8 mouse cellular contexts compared by ENCODE assay signal in genomic region chrX:160116658-160117057, GRCm38 (mm10). TPM values are rescaled to one million over a fixed set of nuclear protein-coding genes. Genes with fewer than 3 reads are reported as not detected.
DNase-seq lines count a peak whose midpoint lies in the region; ATAC-seq and TF ChIP-seq lines count a peak whose summit lies in the region.

No protein-coding gene starts in this region.

- no peak overlapping the region for H3K27ac ChIP-seq in cortical plate, adult 2 months (ENCODE audit: insufficient read depth, low read length)
- H3K27ac ChIP-seq in neural tube, embryonic 15.5 days (replicated peaks), result no peak overlapping the region

- H3K4me1 ChIP-seq in cortical plate, adult 2 months (ENCODE audit: control insufficient read depth, insufficient read depth, low read length), result no peaks in the 10 kb centered on the region
- H3K4me1 ChIP-seq in lung, adult 2 months (ENCODE audit: control insufficient read depth, insufficient read depth, low read length), result no peaks in the 10 kb centered on the region
- no peaks in the 10 kb centered on the region for H3K4me1 ChIP-seq in neural tube, embryonic 15.5 days

- no peak overlapping the region for H3K4me2 ChIP-seq in neural tube, embryonic 15.5 days

- no peak overlapping the region for H3K4me3 ChIP-seq in cortical plate, adult 2 months (ENCODE audit: insufficient read depth, low read length)
- H3K4me3 ChIP-seq in lung, adult 2 months (replicated peaks; ENCODE audit: extremely low read depth, low read depth, low read length), result no peak overlapping the region
- H3K4me3 ChIP-seq in neural tube, embryonic 15.5 days (replicated peaks), result no peak overlapping the region

- in situ Hi-C loops in Patski (cut with MboI; ENCODE audit: low pct_unique_long_range_greater_than_20kb), result loop anchor here (5.0 to 10.0 kb wide), 2 partner anchors 134 to 492 kb away; partner anchors contain the start of gene Sh3kbp1

- peak; percentile 78 for ATAC-seq in Patski
- peak; percentile 70; the same call in 1 of the 2 replicates for ATAC-seq in neural tube, embryonic 15.5 days (ENCODE audit: low FRiP score)

- 75% methylated on average over 3 of the region's 3 CpGs for WGBS in lung, adult 2 months
- 88% methylated on average over 3 of the region's 3 CpGs for WGBS in neural tube, embryonic 15.5 days

- H3K9me3 ChIP-seq in neural tube, embryonic 15.5 days (replicated peaks), result no peaks in the 10 kb centered on the region

- CTCF ChIA-PET in Patski (lab: Charles Lee), result interaction anchor here (1.1 to 1.9 kb wide), 4 partner anchors 13 to 143 kb away, joined by 3 to 6 read pairs (median 3); no protein-coding TSS in a partner anchor

- intact Hi-C loops in heart, postnatal 14 days (cut with DNase I), result loop anchor here (2.0 to 10.0 kb wide), 4 partner anchors 128 to 582 kb away; partner anchors contain the start of genes Map3k15 and Sh3kbp1

- H3K9ac ChIP-seq in neural tube, embryonic 15.5 days (replicated peaks), result no peak overlapping the region

- no peak for TF ChIP-seq POLR2A in cortical plate, adult 2 months (IDR thresholded peaks at IDR 0.05; ENCODE audit: extremely low read depth, insufficient read depth, low read length)
- TF ChIP-seq POLR2A in lung, adult 2 months (IDR thresholded peaks at IDR 0.05; ENCODE audit: borderline replicate concordance, extremely low read depth, low read depth, low read length), result no peak

- peak; percentile 74 for TF ChIP-seq CTCF in Patski (IDR thresholded peaks at IDR 0.05)
- TF ChIP-seq CTCF in cortical plate, adult 2 months (IDR thresholded peaks at IDR 0.05; ENCODE audit: extremely low read depth, insufficient read depth, low read length), result peak; percentile 79
- peak; percentile 76 for TF ChIP-seq CTCF in lung, adult 2 months (IDR thresholded peaks at IDR 0.05; ENCODE audit: insufficient read depth, low read length)

- peaks cover 8% of the 10 kb centered on the region; the same call in 1 of the 2 replicates for H3K36me3 ChIP-seq in neural tube, embryonic 15.5 days

- DNase-seq in CD4-positive helper T cell, adult 2 months (ENCODE audit: low read depth, low spot score), result peak; percentile 33
- DNase-seq in Patski (ENCODE audit: low read depth, low spot score), result no peak
- peak; percentile 57 to 65 for DNase-seq in heart, postnatal 14 days
- DNase-seq in kidney, postnatal 4 days, result peak; percentile 70 to 78
- DNase-seq in lung, adult 2 months, result peak; percentile 29
- DNase-seq in thymus, postnatal 25 days, result peak; percentile 50

- no peaks in the 10 kb centered on the region for H3K27me3 ChIP-seq in Patski
- H3K27me3 ChIP-seq in neural tube, embryonic 15.5 days (replicated peaks), result peaks cover 6% of the 10 kb centered on the region; the same call in 1 of the 2 replicates

- POLR2A ChIA-PET in Patski (lab: Charles Lee), result no interaction called here

RNA-seq across cellular contexts. Expression of gene Pdha1, which starts 21.6 kb away (rescaled TPM):
- polyA plus RNA-seq in Patski (2021), result 240 TPM
- 150 and 156 TPM in 2 replicates for polyA plus RNA-seq in cortical plate, adult 2 months (2012; rRNA removed)
- total RNA-seq in heart, postnatal 14 days (2021), result 1,000 to 10,000 TPM; 1,001 to 1,064 TPM
- polyA plus RNA-seq in lung, adult 2 months (2012; rRNA removed), result 37.2 and 62.8 TPM in 2 replicates
- 158 and 163 TPM in 2 replicates for polyA plus RNA-seq in neural tube, embryonic 15.5 days (2015; fragmentation: Nextera tagmentation; extraction: Ambion mirVana)
